Mouse (Mus musculus): ENCODE measurements around the gene Itgb2. TPM values are rescaled to one million over a fixed set of nuclear protein-coding genes. Genes with fewer than 3 reads are reported as not detected.

The Itgb2 gene
- 16.7 and 19.2 TPM in 2 replicates for polyA plus RNA-seq (2012; rRNA removed)

DNA sequence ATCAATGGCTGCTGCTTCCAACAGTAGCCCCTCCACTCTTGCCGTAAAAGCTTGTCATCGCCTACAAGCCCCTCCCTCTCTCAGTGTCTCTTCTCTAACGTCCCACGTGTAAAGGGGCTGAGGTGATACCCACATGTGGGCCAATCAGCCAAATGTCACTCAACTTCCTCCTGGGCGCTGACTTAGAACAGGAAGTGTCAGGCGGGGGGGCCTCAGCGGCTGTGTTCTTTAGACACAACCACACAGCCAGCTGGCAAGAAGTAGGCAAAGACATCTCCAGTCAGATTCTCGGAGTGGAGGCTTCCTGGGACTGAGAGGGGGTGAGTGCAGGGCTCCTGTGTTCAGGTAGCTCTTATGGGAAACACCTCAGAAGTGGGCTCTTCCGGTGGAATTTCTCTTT lies at the start of gene Itgb2:
Gene Itgb2 (plus strand): TSS at position 113 of the 400 bp plus-strand sequence.
- DNase-seq (ENCODE audit: low spot score): no peak

DNA sequence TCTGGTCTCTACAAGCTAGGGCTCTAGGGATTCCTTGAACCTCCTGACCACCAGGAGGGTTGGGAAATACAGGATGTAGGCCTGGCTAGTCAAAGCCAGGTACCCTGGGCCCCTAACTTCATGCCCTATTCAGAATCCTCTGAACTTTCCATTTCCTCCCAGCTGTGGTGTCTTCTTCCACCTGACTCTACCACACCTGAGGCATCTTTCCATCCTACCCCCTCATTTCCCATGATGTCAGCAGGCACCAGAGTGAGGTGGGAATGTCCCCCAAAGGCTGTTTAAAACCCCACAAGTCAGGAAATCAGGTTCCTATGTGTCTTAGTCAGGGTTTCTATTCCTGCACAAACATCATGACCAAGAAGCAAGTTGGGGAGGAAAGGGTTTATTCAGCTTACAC lies 48.2 kb upstream of the Itgb2 start:
- DNase-seq (ENCODE audit: low spot score): no peak

DNA sequence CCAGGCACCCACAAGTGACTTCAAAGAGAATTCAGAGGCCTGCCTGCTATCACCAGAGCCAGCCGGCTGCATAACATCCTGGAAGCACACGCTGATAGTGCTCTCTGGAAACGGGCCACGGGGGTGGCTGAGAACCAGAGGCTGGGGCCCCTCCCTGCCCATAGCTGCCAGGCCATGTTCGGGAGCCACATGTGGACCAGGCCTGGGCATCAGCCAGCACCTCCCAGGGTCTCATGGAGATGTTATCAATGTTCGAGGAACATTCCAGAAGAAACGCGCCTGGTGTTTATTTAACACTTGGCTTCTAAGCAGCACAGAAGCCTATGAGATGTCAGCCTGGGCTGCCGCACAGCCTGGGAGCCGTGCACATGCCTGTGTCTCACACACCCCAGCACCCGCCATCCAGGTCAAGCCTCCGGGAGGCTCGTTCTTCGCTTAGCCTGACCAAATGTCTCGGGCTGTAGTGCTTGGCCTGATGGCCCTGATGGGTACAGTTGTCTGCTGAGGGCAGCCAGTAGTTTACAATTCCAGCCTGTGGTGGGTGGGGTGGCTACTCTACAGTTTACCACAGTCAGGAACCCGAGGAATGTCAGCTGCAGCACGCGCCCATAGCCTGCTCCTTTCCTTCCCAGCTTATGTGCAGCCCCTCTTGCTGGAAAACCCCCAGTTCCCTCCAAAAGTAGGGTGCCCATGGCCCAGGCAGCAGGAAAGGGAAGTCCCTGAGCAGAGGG lies 45.7 kb upstream of the Itgb2 start:
- DNase-seq (ENCODE audit: low spot score): no peak

DNA sequence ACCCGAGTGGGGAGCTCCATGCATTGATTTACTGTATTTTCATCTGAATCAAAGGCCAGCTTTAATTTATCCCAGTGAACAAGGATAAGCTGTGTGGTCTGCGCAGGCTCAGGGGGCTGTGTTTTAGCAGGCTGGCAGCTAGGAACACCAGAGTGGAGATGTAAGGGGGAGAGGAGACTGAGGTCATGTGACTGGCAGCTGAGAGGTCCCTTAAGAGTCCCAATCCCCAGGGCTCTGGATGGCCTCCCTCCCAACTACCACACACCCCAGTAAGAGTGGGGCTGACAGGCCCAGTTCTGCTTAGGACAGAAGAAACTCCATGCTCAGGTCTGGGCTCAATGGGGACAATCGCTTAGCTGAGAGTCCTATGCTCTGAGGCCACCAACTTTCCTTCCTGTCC lies 44.3 kb upstream of the Itgb2 start:
- no peak for DNase-seq (ENCODE audit: low spot score)

DNA sequence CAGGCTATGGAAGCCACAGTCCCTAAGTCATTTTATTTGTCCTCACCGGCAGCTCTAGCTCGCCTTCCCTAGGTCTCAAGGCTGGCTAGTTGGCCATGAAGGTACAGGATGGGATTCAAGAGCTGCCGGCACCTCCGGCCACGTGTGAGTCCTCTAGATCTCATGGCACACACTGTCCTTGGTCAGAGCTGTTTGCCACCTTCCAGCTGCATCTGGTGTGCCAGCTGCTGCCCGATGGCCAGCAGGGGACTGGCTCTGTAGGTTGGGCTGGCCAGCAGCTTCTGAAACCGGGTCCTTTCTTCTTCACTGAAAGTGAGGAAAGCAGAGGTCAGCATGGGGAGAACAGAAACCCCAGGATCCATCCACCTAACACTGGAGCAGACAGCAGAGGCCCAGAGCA lies 41.9 kb upstream of the Itgb2 start:
- no peak for DNase-seq (ENCODE audit: low spot score)

DNA sequence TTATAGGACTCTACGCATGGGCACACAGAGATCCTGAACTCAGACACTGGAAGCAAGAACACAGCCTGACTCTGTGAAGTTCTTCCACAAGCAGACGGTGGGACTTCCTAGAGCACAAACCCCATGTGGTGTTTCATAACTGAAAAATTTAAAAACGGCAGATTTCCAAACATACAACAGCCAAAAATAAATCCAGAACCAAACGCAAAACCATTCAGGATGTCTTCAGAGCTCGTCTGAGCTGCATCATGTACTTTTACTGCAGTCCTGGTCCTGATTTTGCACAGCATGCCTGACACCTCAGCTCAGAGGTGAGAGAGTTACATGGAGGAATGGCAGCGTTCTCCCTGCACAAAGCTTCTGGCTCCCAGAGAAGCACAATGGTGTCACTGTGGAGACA lies 38.5 kb upstream of the Itgb2 start:
- DNase-seq (ENCODE audit: low spot score): no peak

DNA sequence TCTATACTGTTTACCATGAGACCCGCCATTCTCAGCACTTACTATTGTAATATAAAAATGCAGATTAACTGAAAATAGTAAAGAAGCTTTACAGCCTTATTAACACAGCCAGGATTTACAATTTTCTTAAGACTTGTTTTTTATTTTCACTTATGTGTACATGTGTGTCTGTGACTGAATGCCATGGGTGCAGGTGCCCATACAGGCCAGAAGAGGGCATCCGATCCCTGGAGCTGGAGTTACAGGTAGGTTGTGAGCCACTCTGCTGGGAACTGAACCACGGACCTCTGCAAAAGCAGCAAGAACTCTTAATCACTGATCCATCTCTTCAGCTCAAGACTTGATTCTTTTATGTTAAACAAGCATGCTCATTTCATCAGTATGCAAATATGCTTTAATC lies 37.2 kb upstream of the Itgb2 start:
- DNase-seq (ENCODE audit: low spot score): no peak

DNA sequence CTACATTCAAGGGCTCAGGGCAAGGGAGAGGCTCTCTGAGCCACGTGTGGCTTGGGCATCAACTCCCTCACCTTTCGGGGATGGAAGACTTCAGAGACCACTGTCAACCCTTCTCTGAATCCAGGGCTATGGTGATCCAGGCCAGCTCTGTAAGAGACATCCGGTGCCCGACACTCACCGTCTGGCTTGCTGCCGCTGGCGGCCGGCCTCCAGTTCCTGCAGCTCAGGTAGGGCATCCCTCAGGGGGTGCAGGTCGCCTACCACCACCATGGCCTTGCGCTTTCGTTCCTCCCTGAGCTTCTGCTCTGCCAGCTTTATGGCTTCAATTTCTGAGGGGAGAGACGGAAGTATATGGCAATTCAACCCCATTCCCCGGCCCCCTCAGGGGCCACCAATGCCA lies 32.9 kb upstream of the Itgb2 start:
- DNase-seq (ENCODE audit: low spot score): no peak

DNA sequence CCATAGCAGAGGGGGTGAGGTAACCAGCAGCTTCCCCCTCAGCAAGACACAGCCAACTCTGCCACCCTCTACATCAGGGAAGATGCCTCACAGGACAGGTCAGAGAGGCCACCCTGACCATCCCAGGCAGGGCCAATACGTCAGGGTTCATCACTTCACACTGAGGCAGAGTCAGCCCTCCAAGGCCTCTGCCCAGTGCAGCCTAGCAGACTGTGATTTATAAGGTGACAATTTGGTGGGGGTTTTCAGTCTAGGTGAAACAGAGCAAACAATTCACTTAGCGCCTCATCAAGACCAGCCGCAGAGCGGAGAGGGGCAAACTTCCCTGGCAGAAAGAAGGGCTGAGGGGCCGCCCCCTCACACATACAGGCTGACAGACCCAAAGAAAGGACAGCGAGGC lies 31.8 kb upstream of the Itgb2 start:
- no peak for DNase-seq (ENCODE audit: low spot score)

DNA sequence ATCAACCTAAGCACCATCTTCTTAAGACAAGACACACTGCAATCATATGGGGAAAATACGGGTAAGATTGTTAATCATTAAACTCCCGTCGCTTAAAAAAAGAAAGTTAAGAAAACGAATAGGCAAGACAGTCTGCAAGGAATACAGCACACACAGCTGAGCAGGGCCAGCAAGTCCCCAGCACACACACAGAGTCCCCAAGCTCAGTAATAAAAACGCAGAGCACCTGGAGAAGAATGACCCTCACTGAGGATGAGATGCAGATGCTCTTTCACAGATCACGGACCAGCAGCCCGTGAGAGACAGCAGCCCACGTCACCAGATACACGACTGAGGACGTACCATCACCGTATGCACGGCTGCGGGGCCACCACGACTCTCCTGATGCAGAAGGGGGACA lies 29.4 kb upstream of the Itgb2 start:
- no peak for DNase-seq (ENCODE audit: low spot score)

DNA sequence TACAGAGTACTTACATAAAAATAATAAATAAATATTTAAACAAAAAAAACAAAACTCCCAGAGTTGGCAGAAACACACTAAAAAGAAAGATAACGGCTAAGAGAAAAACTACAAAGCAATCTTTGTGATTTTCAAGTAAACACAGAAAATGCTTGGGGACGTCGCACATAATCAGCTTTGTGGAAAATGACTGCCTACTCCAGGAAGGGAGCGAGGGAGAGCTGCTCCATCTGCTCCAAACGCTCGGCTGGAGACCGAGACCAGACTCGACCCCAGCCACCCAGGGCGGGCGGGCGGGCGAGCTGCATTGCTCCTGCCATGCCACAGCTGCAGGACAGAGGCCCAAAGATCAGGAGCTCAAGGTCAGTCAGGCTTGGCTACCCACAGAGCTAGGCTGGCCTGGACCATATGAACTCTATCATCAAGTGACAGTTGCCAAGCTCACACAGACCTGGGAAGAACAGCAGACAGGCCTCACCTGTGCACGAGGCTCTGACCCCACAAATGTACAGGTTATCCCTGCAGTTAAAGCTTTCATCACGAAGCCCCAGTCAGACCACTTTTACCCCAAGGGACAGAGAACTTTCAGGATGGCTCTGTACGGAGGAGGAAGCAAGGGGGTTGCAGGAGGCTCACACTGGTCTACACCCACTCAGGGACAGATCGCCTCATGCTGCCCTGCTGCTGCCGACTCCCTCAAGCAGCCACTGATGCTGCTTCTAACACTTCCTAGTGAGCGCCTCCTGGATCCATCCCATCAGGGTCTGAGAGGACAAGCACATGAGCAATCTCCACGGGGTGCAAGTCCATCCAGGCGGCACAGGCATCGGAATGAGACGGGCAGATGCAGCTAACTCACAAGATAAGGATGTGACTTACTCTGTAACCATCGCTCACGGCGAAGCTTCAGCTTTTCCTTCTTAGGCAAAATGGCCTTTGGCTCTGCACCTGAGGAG lies 26.8 kb upstream of the Itgb2 start:
- no peak for DNase-seq (ENCODE audit: low spot score)

DNA sequence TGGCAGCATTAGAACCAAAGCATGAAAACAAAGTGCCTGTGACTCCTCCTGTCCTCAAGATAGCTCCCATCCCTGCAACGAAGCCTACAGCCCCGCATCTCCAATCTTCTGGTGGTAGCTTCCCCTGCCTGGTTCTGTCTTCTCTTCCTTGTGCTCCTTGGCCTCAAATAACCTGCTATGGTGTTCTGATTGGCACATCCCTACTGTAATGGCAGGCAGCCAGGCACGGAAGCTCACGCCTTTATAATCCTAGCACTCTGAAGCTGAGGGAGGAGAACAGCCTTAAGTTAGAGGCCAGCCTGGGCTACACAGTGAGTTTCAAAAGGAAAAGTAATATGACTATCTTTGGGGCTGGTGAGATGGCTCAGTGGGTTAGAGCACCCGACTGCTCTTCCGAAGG lies 25.9 kb upstream of the Itgb2 start:
- DNase-seq (ENCODE audit: low spot score): no peak

DNA sequence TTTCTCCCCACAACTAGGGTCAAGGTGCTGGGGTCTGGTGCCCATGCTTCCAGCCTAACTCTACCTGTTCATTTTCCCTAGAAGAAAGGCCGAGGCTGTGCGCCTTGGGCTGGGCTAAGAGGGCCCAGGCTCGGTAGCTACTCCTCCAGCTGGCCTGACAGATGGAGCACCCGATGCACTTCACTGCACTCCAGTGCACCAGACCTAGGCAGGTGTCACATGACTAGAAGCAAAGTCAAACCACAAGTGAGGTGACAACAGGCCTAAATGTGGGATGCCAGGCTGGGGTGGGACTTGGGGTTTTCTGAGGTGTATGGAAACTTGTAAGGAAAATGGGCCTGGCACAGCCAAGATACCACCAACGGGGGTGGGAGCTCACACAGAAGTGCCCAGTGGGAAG lies 23.5 kb upstream of the Itgb2 start:
- no peak for DNase-seq (ENCODE audit: low spot score)

DNA sequence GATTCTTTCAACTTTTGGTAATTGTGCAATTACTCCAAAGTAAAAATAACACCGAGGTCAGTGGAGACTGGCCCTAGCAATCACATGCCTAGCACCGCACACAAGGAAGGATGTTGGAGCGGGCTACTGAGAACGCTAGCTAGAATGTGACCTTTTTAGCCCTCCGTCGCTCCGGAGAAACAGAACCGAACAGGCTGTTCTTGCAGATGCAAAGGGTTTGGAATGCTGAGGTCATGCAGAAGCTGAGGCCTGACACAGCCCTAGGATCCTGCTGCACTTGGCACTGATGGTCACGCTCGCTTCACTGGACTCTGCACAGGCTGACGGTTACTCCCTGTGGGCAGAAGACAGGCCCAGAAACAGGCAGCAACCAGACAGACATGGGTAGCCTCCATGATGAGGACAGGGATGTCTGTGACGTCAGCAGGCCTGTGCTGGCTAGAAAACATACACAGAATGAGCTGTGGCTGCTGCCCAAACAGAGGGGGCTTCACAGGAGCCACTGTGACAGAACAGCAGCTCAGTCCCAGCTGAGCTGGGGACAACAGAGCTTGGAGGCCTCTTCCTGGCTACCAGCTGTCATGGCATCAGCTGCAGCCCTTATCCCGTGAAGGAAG lies 23.0 kb upstream of the Itgb2 start:
- DNase-seq (ENCODE audit: low spot score): no peak

DNA sequence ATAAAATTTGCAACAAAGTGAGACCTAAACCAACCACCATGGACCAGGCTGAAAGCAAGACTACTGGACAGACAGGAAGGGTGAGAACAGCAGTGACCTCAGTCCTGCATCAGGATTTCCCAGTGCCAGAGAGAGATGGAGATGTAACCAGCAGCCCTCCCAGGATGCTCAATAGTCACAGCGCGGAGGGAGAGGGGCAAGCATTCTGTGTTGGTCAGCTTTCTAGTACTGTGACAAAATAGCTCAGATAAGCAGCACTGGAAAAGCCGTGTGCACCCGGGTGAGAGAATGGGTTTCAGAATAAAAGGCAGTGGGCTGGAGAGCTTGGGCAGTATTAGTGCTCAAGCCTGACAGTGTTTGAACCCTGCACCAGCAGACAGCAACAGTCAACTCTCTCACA lies 22.3 kb upstream of the Itgb2 start:
- no peak for DNase-seq (ENCODE audit: low spot score)

DNA sequence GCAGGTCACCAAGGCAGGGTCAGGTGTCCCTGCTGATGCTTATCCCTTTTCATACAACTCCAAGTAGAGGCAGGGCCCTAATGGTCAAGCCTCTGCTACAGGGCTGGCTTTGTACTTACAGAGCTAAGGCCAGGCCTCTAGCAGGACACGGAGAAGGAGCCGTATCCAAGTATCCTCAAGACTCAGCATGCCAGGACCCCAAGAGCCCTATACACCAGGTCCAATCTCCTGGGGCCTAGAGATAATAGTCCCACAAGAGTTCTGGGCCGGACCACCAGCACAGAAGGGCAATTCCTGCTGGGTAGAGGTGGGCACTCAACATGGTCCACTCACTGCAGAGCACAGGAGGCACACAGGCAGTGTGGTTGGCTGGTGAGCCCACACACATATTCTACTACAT lies 21.3 kb upstream of the Itgb2 start:
- no peak for DNase-seq (ENCODE audit: low spot score)

DNA sequence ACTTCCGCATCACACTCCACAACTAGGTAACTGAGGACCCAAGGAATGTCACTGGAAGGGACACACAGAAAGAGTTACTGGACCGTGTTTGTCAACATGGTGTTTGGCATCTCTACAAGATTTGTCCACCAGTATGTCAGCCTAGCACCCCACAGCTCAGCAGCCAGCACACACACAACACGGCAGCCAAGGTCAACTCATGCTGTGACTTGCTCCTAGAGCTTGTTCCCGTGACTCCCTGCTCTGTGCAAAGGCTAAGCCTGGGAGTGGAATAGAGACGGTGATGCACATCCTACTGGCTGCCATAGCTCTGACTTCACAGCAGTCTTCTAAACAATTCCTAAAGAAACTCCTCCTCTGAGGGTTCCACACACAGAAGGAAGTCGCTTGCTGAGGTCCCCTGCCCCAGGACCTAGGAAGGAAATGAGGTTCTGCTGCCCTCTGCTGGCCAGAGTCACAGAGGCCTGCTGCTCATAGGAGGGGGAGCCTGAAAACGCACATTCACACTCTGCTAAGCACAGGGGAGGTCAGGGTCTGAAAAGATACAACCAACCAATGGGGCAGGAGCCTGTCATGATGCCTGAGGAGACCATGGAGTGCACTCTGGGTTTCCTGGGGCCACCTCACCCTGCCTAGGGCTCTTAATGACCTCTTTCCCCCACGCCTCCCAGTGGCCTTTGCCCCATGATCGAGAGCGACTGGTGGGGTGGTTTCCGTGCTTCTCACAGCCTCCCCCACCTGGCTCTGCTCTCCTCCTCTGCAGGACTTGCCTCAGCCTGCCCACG lies 20.5 kb upstream of the Itgb2 start:
- peak; percentile 76 for DNase-seq (ENCODE audit: low spot score)

DNA sequence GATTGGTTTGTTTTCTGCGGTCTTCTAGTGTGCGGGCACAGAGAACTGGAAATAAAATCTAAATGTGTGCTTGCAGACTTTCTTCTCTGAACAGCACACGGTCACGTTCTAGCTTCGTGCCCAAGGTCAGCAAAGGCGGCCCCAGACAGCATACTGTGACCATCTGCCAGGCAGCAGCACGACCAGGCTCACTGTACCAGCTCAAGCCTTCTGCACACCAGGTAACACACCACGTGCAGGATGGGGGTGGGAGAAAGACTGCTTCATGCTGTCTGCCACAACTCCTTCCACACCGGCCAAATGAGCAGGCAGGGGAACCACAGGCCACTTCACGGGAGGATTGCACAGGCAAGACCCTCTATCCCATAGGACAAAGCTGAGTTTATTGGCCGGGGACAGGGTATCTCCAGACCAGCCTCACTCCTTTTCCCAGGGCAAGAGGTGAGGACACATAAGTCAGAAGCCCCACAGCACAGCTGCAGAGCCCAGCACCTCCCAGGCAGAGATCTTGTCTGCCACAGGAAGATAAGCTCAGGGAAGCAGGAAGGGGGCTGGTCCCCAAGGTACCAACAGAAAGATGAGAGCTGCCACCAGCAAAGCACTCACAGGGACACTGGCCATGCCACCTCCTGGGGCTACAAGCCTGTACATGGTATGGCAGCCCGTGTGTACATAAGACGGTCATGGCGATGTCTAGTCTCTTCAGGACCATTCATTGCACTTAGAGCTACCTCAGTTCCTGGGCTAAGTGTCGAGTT lies 19.6 kb upstream of the Itgb2 start:
- no peak for DNase-seq (ENCODE audit: low spot score)

DNA sequence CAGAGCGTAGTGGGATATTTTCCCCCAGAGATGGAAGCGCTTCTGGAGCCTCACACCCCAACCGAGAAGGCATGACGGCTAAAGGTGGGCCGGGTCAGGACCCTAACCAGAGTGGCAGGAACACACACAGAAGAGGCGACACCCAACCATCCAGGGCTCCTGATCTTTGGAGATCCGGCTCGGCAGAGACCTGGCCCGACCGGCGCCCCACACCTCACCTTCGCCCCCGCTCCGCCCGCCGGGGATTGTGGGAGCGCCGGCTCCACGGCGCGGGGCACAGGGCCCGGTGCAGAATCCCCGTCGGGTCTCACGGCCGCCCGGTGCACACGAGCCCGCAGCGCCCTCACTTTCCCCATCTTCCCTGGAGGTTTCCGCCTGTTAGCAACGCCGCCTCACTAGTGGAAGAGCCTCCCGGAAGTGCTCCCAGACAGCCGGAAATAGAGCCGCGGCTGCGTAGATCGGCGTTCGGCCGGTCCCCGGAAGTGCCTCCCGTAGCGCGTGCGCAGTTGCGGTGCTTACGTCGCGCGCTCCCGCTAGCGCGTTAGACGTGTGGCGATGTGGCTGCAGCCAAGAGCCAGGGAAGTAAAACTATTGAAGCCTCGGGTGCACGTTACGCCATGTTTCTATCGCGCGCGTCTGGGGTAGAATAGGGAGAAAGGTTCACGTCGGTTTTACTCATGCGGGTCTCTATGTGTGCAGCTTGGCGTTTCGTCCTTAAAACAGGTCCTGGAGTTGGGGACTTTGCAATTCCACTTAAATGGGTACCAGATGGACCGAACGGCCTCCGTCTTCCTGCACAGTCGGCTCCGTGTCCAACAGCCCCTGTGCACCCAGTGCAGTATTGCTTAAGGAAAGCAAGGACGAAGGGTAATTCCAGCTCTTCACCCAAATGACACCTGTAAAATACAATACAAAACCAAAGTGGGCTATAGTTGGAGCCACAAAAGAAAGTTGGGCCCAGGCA lies 14.4 kb upstream of the Itgb2 start, which contains the start of gene Fam207a:
Gene Fam207a (minus strand): TSS at position 401 of the 964 bp plus-strand sequence.
- peak; percentile 87 for DNase-seq (ENCODE audit: low spot score)

Measured in urinary bladder, adult 2 months (tissue).